Mouse (Mus musculus) brain, adult 2 months (tissue): ENCODE measurements at regions not wholly inside any gene's neighbourhood (a gene's known extent, or its start where the extent isn't known, plus 50 kb on each side); places are given as distances from the start of the nearest gene placed in this dataset.

Experiments used
- DNase-seq: peaks from one replicate; pipeline ENCODE4 v3.0.0; 2011; ENCODE audit warnings: low read depth, low spot score

GRCm38 (mm10) chr3:104586342-104587175, 51.9 kb upstream of the Slc16a1 start:
- DNase-seq, result peak; percentile 96

- peak; percentile 34 for DNase-seq
Measured at GRCm38 (mm10) chr3:104585303-104585702, 53.2 kb upstream of the Slc16a1 start.

GRCm38 (mm10) chr3:104583236-104583635, 55.2 kb upstream of the Slc16a1 start:
- DNase-seq, result no peak

GRCm38 (mm10) chr3:104582521-104582920, 55.9 kb upstream of the Slc16a1 start:
- no peak for DNase-seq

- DNase-seq, result no peak
Measured at GRCm38 (mm10) chr3:104579186-104579585, 59.3 kb upstream of the Slc16a1 start.

- no peak for DNase-seq
Measured at GRCm38 (mm10) chr3:104578374-104578773, 60.1 kb upstream of the Slc16a1 start.

- DNase-seq, result no peak
Measured at GRCm38 (mm10) chr3:104577228-104577927, 61.1 kb upstream of the Slc16a1 start.

GRCm38 (mm10) chr3:104573277-104573940, 61.7 kb upstream of the Lrig2 start:
- no peak for DNase-seq

GRCm38 (mm10) chr3:104571935-104572631, 60.4 kb upstream of the Lrig2 start:
- no peak for DNase-seq

GRCm38 (mm10) chr3:104565423-104566230, 53.9 kb upstream of the Lrig2 start:
- peak; percentile 64 for DNase-seq

- no peak for DNase-seq
Measured at GRCm38 (mm10) chr3:104564857-104565256, 53.1 kb upstream of the Lrig2 start.

GRCm38 (mm10) chr3:104561567-104561966, 49.8 kb upstream of the Lrig2 start:
- no peak for DNase-seq
